Mouse (Mus musculus): ENCODE data around the gene Prdx2.
A peak's percentile ranks its signal among the peaks of the same experiment; 100 is the strongest.

The Prdx2 gene

DNA sequence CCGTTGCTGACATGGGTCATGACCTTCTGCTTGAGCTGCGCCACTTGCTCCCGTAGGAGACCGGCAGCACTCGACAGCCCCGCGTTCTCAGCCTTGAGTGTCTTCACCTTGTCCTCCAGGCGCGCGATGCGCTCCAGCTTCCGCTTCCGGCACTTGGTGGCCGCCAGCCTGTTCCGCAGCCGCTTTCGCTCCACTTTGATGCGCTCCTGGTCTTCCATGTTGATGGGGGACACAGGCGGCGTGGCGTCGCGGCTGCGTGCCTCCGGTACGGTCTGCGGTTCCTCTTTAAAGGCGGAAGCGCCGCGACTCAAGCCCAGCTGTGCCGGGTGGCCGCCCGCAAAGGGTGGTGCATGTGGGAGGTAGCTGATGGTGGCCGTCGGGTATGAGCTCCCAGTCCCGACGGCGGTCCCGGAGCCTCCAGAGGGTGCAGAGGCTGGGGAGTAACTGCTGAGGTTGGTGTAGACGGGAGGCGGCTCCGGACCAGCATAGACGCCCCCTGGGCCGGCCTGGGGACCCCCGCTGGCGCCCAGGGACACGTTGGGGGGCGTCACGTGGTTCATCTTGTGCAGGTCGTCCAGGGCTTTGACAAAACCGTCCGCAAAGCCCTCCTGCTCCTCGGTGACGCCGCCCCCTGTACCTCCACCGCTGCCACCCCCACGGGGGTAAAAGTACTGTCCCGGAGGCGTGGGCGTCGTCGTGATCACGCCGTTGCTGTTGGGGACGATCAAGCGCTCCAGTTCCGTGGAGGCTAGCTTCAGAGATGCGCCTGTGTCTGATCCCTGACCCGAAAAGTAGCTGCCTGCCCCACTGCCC lies 8.3 kb downstream of the Prdx2 start:
- no peak for ATAC-seq (ENCODE audit: insufficient number of reproducible peaks, low FRiP score, low TSS enrichment)

- peak; percentile 29; the same call in 1 of the 2 replicates for ATAC-seq (ENCODE audit: insufficient number of reproducible peaks, low FRiP score, low TSS enrichment)
These were observed 9.0 kb downstream of the Prdx2 start, which contains the start of gene Junb for GRCm38 (mm10) chr8:84978248-84978940. Gene Junb (minus strand): TSS chr8:84978718.

- ATAC-seq (ENCODE audit: insufficient number of reproducible peaks, low FRiP score, low TSS enrichment): peak; percentile 43
These were observed 10.4 kb downstream of the Prdx2 start for GRCm38 (mm10) chr8:84979599-84980421.

GRCm38 (mm10) chr8:84980622-84981358 lies 11.4 kb downstream of the Prdx2 start:
- no peak for ATAC-seq (ENCODE audit: insufficient number of reproducible peaks, low FRiP score, low TSS enrichment)

DNA sequence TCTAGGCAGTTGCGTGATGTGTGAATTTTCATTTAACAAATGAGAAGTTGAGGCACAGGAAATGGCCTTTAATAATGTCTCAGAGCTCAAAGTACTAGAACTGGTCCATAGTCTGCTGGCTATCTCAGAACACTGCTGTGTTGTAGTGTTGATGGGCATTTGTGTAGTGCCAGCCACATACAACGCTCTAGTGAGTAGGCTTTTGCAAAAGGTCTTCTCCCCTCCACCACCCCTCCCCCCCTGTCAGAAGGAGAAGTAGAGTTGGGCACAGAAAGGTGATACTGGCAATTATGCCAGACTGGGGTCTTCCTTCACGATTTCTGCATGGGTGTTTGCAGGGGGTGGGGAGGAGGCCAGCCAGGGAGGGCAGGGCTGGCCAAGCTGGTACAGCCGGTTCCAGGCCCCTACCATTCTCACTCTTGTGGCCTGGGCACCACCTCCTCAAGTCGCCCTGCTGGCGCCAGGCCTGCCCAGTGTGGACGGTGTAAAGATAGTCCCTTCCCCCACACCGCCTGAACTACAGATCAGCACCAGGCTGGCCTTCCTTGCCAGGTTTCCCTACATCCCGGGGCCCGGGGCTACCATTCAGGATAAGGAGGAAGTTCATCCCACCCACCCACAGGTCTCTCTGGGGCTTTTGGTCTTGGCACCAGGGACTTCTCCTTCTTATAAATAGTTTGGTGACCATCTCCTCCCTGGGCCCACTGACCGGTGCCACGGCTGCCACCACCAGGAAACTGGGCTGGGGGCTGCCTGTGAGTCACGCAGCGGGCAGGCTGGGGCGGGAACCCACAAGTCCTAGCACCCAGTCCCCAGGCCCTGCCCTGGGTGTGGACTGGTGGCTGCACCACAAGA lies 12.5 kb downstream of the Prdx2 start:
- ATAC-seq (ENCODE audit: insufficient number of reproducible peaks, low FRiP score, low TSS enrichment): no peak

DNA sequence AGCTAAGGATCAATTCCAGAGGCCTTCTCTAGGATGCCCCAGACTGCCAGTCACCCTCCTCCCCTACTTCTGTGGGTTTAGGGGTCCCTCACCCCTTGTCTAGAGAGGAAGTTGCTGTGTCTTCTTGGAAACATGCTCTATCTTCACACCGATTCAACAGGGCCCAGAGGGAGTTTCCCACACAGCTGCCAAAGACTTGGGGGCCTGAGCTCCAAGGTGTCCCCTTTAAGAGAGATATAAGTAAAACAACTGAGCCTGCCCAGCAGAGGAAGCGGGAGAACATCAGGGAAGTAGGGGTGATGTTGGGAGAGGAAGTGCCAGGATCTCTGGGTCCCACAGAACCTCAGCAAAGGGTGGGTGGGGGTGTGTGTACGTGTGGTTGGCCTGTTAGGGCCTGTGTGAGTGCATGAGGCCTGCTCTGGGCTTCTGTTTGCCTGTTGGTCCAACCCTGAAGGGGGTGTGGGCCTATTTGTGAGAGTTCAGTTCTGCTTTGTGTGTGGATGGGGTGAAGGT lies 13.2 kb downstream of the Prdx2 start:
- ATAC-seq (ENCODE audit: insufficient number of reproducible peaks, low FRiP score, low TSS enrichment): no peak

GRCm38 (mm10) chr8:84984294-84985048 lies 15.1 kb downstream of the Prdx2 start:
- no peak for ATAC-seq (ENCODE audit: insufficient number of reproducible peaks, low FRiP score, low TSS enrichment)

DNA sequence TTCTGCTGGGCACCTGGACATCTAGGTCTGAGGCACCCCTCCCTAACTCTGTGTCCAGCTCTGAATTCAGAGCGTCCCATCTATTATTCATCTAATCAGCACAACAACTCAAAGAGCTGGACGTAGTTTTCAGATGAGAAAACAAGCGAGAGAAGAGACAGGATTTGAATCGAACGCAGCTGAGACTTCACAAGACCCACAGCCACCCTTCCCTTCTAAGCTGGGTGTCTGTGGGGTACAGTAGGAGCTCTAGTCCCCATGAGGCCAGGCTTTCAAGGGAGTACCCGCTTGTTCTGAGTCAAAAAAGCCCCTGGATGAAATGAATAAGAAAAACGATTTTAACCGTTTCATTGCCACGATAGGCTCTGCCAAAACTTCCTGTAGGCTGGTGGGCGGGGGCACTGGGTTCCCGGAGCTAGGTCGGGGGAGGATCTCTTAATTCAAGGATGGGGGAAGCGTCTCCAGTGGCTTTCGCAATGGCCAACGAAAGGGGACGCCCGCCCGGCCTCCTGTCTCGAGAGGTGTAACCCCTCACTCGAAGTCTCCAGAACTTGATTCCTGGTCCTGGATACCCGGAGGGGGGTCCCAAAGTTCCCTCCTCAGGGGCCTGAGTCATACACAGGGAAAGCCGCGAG lies 15.8 kb downstream of the Prdx2 start:
- ATAC-seq (ENCODE audit: insufficient number of reproducible peaks, low FRiP score, low TSS enrichment): no peak

GRCm38 (mm10) chr8:84985684-84986378 lies 16.4 kb downstream of the Prdx2 start:
- peak; percentile 67 for ATAC-seq (ENCODE audit: insufficient number of reproducible peaks, low FRiP score, low TSS enrichment)

- no peak for ATAC-seq (ENCODE audit: insufficient number of reproducible peaks, low FRiP score, low TSS enrichment)
These were observed 17.1 kb downstream of the Prdx2 start for GRCm38 (mm10) chr8:84986379-84986945.

GRCm38 (mm10) chr8:84987388-84987787 lies 18.0 kb downstream of the Prdx2 start:
- ATAC-seq (ENCODE audit: insufficient number of reproducible peaks, low FRiP score, low TSS enrichment): no peak

DNA sequence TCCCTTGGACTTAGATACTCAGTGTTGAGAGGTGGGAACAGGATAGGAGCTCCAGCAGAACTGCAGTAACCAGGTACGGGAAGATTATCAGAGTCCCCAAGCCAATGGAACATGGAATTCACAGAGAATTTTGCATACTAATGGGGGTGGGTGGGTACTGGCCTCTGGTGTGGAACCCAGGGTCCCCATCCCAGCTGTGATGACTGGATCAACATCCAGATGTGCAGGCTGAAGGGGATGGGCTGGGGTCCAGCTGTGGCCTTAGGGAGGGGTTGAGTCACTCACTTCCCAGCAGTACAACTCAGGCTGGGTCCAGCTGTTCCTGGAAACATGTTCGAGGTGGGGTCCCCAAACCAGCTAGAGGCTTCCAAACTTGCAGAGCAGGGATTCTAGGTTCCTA lies 18.5 kb downstream of the Prdx2 start:
- no peak for ATAC-seq (ENCODE audit: insufficient number of reproducible peaks, low FRiP score, low TSS enrichment)

- ATAC-seq (ENCODE audit: insufficient number of reproducible peaks, low FRiP score, low TSS enrichment): no peak
These were observed 19.9 kb downstream of the Prdx2 start for GRCm38 (mm10) chr8:84989311-84989731.

DNA sequence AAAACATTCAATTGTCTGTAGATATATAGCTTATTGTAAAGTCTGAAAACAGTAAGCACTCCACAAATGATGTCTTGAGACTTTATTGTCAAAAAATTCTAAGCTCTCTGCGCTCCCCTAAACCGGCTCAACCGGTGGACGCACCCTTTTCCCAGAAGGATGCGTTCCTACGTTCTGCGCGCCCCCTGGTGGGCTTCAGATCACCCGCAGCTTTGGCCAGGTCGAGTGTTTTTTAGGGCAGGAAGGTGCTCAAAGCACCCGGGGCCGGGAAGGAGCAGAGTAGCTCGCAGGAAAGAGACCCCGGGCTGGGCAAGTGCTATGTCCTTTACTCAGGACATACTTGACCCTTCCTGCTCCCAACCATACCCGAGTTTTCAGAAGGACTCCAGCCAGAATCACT lies 20.4 kb downstream of the Prdx2 start:
- ATAC-seq (ENCODE audit: insufficient number of reproducible peaks, low FRiP score, low TSS enrichment): peak; percentile 34; the same call in 1 of the 2 replicates

DNA sequence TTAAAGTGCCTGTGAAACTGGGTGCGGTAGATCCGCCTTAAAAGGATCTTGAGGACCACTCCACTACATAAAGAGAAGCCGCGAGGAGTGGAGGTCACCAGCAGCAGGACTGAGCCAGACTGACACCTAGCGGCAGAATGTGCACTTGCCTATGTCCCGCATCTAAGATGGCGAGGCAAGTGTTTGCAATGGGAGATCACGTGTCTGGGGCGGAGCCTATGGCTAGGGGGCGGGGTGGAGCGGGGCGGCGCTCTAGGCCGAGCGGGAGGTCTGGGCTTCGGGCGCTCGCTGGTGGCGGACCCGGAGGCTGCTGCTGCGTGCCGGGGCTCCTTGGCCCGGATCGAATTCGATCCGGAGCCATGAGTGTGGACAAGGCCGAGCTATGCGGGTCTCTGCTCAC lies 21.0 kb downstream of the Prdx2 start, which contains the start of gene Hook2:
Gene Hook2 (plus strand): TSS at position 255 of the 400 bp plus-strand sequence.
- peak; percentile 69 for ATAC-seq (ENCODE audit: insufficient number of reproducible peaks, low FRiP score, low TSS enrichment)

DNA sequence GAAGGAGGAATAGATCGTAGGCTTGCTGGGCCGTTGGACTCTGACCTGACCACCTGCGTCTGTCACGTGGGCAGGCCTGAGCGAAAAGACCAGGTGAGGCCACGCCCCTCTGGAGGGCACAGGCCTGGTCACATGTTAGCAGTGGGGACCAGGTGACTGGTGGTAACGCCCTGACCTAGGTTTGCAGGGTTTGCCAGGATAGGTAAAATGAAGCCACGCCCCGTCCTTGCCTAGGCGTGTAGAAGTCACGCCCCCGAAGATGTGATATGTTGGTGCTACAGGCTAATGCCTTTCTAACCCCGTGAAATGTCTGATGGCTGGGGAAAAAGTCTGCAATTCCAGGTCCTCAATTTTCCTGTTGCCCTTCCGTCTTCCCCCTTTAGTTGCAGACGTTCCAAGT lies 21.4 kb downstream of the Prdx2 start:
- ATAC-seq (ENCODE audit: insufficient number of reproducible peaks, low FRiP score, low TSS enrichment): peak; percentile 32

- ATAC-seq (ENCODE audit: insufficient number of reproducible peaks, low FRiP score, low TSS enrichment): no peak
These were observed 25.0 kb downstream of the Prdx2 start for GRCm38 (mm10) chr8:84994375-84994774.
